In genomic region chr13:35085386-35085785, GRCm38 (mm10) we compare ENCODE assay signal across 23 mouse cellular contexts. TPM values are rescaled to one million over a fixed set of nuclear protein-coding genes. Genes with fewer than 3 reads are reported as not detected.
DNase-seq lines count a peak whose midpoint lies in the region; ATAC-seq and TF ChIP-seq lines count a peak whose summit lies in the region.
"Had no signal": no experiment of that assay in that cellular context is flagged by ENCODE, and none has a peak within 500 bp of the region (broad histone marks: within the 10 kb centered on the region; RNA-seq: fewer than 3 reads in every experiment).

No protein-coding gene starts in this region.

- TF ChIP-seq EP300 in stomach, postnatal 0 days (optimal IDR thresholded peaks at IDR 0.05), result no peak

- peak; percentile 37 for TF ChIP-seq CTCF in kidney, adult 2 months (conservative IDR thresholded peaks at IDR 0.05; ENCODE audit: insufficient read depth, insufficient read length, low read depth, low read length)
- TF ChIP-seq CTCF in midbrain, postnatal 0 days (IDR thresholded peaks at IDR 0.05), result peak; percentile 46
- peak; percentile 61 for TF ChIP-seq CTCF in stomach, postnatal 0 days (IDR thresholded peaks at IDR 0.05; ENCODE audit: low read depth)

- DNase-seq in cerebellum, adult 18-20 months, result peak; percentile 10 to 40
- DNase-seq in cerebellum, postnatal 36 days, result no peak
- no peak for DNase-seq in kidney, adult 2 months
- no peak for DNase-seq in kidney, adult 8-10 months
- peak; percentile 22 for DNase-seq in midbrain, postnatal 0 days (ENCODE audit: low spot score)
- no peak for DNase-seq in stomach, postnatal 0 days (ENCODE audit: low spot score)
- DNase-seq in T-cell, adult 2 months (ENCODE audit: low spot score), result no peak
- DNase-seq: adrenal gland, postnatal 14 days; heart, postnatal 14 days; kidney, postnatal 14 days; liver; lung, postnatal 10 days; right cerebral cortex, postnatal 25 days; thymus, postnatal 25 days had no signal

- WGBS in kidney, adult 2 months, result 72% methylated on average over 3 of the region's 3 CpGs
- WGBS in midbrain, postnatal 0 days, result 77% methylated on average over 3 of the region's 3 CpGs
- WGBS in midbrain, embryonic 13.5 days, result 77% methylated on average over 3 of the region's 3 CpGs
- WGBS in stomach, postnatal 0 days, result 64% methylated on average over 3 of the region's 3 CpGs

- no peaks in the 10 kb centered on the region for H3K27me3 ChIP-seq in kidney, adult 2 months (replicated peaks; ENCODE audit: control insufficient read depth, insufficient read depth, low read length)
- H3K27me3 ChIP-seq in midbrain, postnatal 0 days (ENCODE audit: insufficient read depth, low read length), result no peaks in the 10 kb centered on the region
- no peaks in the 10 kb centered on the region for H3K27me3 ChIP-seq in midbrain, embryonic 13.5 days
- no peaks in the 10 kb centered on the region for H3K27me3 ChIP-seq in stomach, postnatal 0 days (ENCODE audit: control insufficient read depth, insufficient read depth, low read length)
- H3K27me3 ChIP-seq: forebrain, embryonic 12.5 days; heart, embryonic 12.5 days; hindbrain, embryonic 13.5 days; midbrain, embryonic 15.5 days had no signal

- no peak for TF ChIP-seq POLR2A in kidney, adult 2 months (IDR thresholded peaks at IDR 0.05; ENCODE audit: low read depth, low read length)

- H3K27ac ChIP-seq in kidney, adult 2 months (ENCODE audit: insufficient read depth, low read depth, low read length), result no peak overlapping the region
- no peak overlapping the region for H3K27ac ChIP-seq in midbrain, postnatal 0 days (ENCODE audit: low read depth, low read length)
- no peak overlapping the region for H3K27ac ChIP-seq in midbrain, embryonic 13.5 days
- H3K27ac ChIP-seq in stomach, postnatal 0 days (replicated peaks), result no peak overlapping the region
- H3K27ac ChIP-seq: embryonic facial prominence, embryonic 10.5 days; forebrain, embryonic 12.5 days; hindbrain, embryonic 13.5 days; layer of hippocampus, adult 2 months; midbrain, embryonic 15.5 days had no signal

- H3K4me3 ChIP-seq in kidney, adult 2 months (ENCODE audit: insufficient read depth, low read depth, low read length), result no peak overlapping the region
- no peak overlapping the region for H3K4me3 ChIP-seq in midbrain, postnatal 0 days (ENCODE audit: low read depth, low read length)
- no peak overlapping the region for H3K4me3 ChIP-seq in midbrain, embryonic 13.5 days (replicated peaks)
- no peak overlapping the region for H3K4me3 ChIP-seq in stomach, postnatal 0 days (ENCODE audit: low read depth, low read length)
- H3K4me3 ChIP-seq: embryonic facial prominence, embryonic 10.5 days; forebrain, embryonic 12.5 days; heart, embryonic 12.5 days; hindbrain, embryonic 13.5 days; layer of hippocampus, adult 2 months; megakaryocyte, embryonic 14.5 days; midbrain, embryonic 15.5 days had no signal

- H3K9ac ChIP-seq in midbrain, postnatal 0 days (replicated peaks; ENCODE audit: low read length, poor library complexity, severe bottlenecking), result no peak overlapping the region
- H3K9ac ChIP-seq in midbrain, embryonic 13.5 days (replicated peaks), result no peak overlapping the region
- H3K9ac ChIP-seq in stomach, postnatal 0 days (ENCODE audit: low read length), result no peak overlapping the region
- H3K9ac ChIP-seq: forebrain, embryonic 12.5 days; heart, embryonic 12.5 days; hindbrain, embryonic 13.5 days; midbrain, embryonic 15.5 days had no signal

- no peaks in the 10 kb centered on the region for H3K4me1 ChIP-seq in kidney, adult 2 months (ENCODE audit: control insufficient read depth, insufficient read depth, low read length)
- H3K4me1 ChIP-seq in midbrain, postnatal 0 days (ENCODE audit: insufficient read depth, low read length), result no peaks in the 10 kb centered on the region
- no peaks in the 10 kb centered on the region for H3K4me1 ChIP-seq in midbrain, embryonic 13.5 days (replicated peaks)
- H3K4me1 ChIP-seq in stomach, postnatal 0 days (replicated peaks; ENCODE audit: control insufficient read depth, insufficient read depth), result no peaks in the 10 kb centered on the region
- H3K4me1 ChIP-seq: embryonic facial prominence, embryonic 10.5 days; forebrain, embryonic 12.5 days; heart, embryonic 12.5 days; hindbrain, embryonic 13.5 days; midbrain, embryonic 15.5 days had no signal

- H3K9me3 ChIP-seq in midbrain, postnatal 0 days (ENCODE audit: low read length), result no peaks in the 10 kb centered on the region
- H3K9me3 ChIP-seq in midbrain, embryonic 13.5 days, result no peaks in the 10 kb centered on the region
- H3K9me3 ChIP-seq in stomach, postnatal 0 days (ENCODE audit: control insufficient read depth, low read length), result no peaks in the 10 kb centered on the region
- H3K9me3 ChIP-seq: embryonic facial prominence, embryonic 10.5 days; forebrain, embryonic 12.5 days; heart, embryonic 12.5 days; hindbrain, embryonic 13.5 days; midbrain, embryonic 15.5 days had no signal

- no peak overlapping the region for H3K4me2 ChIP-seq in midbrain, postnatal 0 days (ENCODE audit: low read depth, low read length, poor library complexity, severe bottlenecking)
- H3K4me2 ChIP-seq in midbrain, embryonic 13.5 days (replicated peaks), result no peak overlapping the region
- H3K4me2 ChIP-seq in stomach, postnatal 0 days (replicated peaks; ENCODE audit: low read depth), result no peak overlapping the region
- H3K4me2 ChIP-seq: forebrain, embryonic 12.5 days; heart, embryonic 12.5 days; hindbrain, embryonic 13.5 days; midbrain, embryonic 15.5 days had no signal

- no peak for ATAC-seq in midbrain, postnatal 0 days (ENCODE audit: low FRiP score)
- no peak for ATAC-seq in midbrain, embryonic 13.5 days
- ATAC-seq in stomach, postnatal 0 days (ENCODE audit: low FRiP score, low TSS enrichment), result no peak
- ATAC-seq: intestine, embryonic 16.5 days; midbrain, embryonic 15.5 days had no signal

- H3K36me3 ChIP-seq in kidney, adult 2 months (ENCODE audit: control insufficient read depth, insufficient read depth, low read length), result no peaks in the 10 kb centered on the region
- no peaks in the 10 kb centered on the region for H3K36me3 ChIP-seq in midbrain, postnatal 0 days (ENCODE audit: insufficient read depth, low read length)
- no peaks in the 10 kb centered on the region for H3K36me3 ChIP-seq in midbrain, embryonic 13.5 days
- H3K36me3 ChIP-seq in stomach, postnatal 0 days (ENCODE audit: control insufficient read depth, insufficient read depth, low read length), result no peaks in the 10 kb centered on the region
- H3K36me3 ChIP-seq: embryonic facial prominence, embryonic 10.5 days; forebrain, embryonic 12.5 days; heart, embryonic 12.5 days; hindbrain, embryonic 13.5 days; midbrain, embryonic 15.5 days had no signal

RNA-seq across cellular contexts. Expression of gene Eci2, which starts 58.5 kb away (rescaled TPM):
- polyA plus RNA-seq in kidney, adult 2 months (2012; rRNA removed), result 76.2 and 82.5 TPM in 2 replicates
- 97.7 and 110 TPM in 2 replicates for total RNA-seq in midbrain, postnatal 0 days (2014; rRNA removed)
- polyA plus RNA-seq in midbrain, postnatal 0 days (2015; fragmentation: Nextera tagmentation; extraction: Ambion mirVana), result 95.3 and 99.5 TPM in 2 replicates
- polyA plus RNA-seq in midbrain, embryonic 13.5 days (2015; fragmentation: Nextera tagmentation; extraction: Ambion mirVana), result 110 and 111 TPM in 2 replicates
- 161 and 163 TPM in 2 replicates for polyA plus RNA-seq in stomach, postnatal 0 days (2015; fragmentation: Nextera tagmentation; extraction: Ambion mirVana)

Comparison
In these comparisons a context has a peak if more than half of its experiments do, and no peak if none do; other contexts are left out.
1. DNase-seq: peak in cerebellum, adult 18-20 months (2 of 2) and midbrain, postnatal 0 days (single experiment); none in cerebellum, postnatal 36 days (0 of 2), kidney, adult 2 months (single experiment), kidney, adult 8-10 months (0 of 2), stomach, postnatal 0 days (single experiment) and T-cell, adult 2 months (single experiment).
2. Peak in every context shown above with its lines, with median percentiles within 50 percentile points of each other: CTCF ChIP-seq.